Mouse (Mus musculus): ENCODE measurements around the gene Olfr71. TPM values are rescaled to one million over a fixed set of nuclear protein-coding genes. Genes with fewer than 3 reads are reported as not detected.

The Olfr71 gene
- polyA plus RNA-seq (2017; shearing (Covaris generic)), result 0.15 TPM

GRCm38 (mm10) chr4:43709869-43710268 lies at the start of gene Olfr71:
TSS of gene Olfr71 (minus strand) at chr4:43710255.

GRCm38 (mm10) chr4:43729794-43730550 lies 19.9 kb upstream of the Olfr71 start, which contains the start of gene Spaar:
TSS of gene Spaar (plus strand) at chr4:43730034.

GRCm38 (mm10) chr4:43726995-43727394 lies 16.9 kb upstream of the Olfr71 start, which contains the start of gene Hrct1:
TSS of gene Hrct1 (plus strand) at chr4:43727188.

GRCm38 (mm10) chr4:43700707-43701106 lies 9.3 kb downstream of the Olfr71 start, which contains the start of gene Olfr70:
TSS of gene Olfr70 (minus strand) at chr4:43700807.

GRCm38 (mm10) chr4:43668782-43669427 lies 41.1 kb downstream of the Olfr71 start, which contains the start of the genes Tmem8b and Fam221b:
TSS of gene Tmem8b (plus strand) at chr4:43668971.
TSS of gene Fam221b (minus strand) at chr4:43669145.

DNA sequence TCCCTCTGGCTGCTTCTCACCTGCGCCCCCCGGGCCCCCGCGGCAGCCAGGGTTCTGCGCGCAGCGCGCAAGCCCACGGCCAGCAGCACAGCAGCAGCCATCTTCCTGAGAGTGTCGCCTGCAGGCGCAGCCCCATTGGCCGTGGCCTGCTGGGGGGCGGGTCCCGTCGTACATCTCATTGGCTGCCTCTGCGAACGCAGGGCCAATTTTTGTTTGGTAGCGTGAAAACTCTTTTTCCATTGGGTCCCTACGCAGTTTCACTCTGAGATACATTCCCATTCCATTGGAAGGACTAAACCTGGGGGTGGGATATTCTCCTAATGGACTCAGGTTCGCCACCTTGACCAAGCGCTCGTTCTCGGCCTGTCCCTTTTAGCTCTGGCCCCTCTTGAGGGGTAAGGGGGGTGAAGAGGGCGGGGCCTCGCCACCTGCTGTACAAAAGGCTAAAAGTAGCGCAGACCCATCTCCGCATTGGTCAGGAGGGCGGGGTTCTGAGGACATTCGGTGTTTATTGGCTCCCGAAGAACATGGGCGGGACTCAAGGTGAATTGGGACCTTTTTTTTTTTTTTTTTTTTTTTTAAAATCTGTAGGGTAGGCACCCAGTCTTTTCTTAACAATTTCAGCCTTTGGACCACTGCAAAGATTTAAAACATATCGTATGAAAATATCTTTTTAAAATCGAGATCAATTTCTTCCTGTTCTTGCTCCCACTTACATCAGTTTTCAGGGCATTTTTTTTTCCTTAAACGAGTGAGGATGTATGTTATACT lies 53.5 kb downstream of the Olfr71 start, which contains the start of gene Hint2:
Gene Hint2, minus strand, starts transcription at position 128 of the 771 bp plus-strand sequence.

Other genes with a start within 250 kb of the Olfr71 start
- 259 TPM for gene Sit1, start 226.5 kb downstream of the Olfr71 start, polyA plus RNA-seq (2017; shearing (Covaris generic))
- 75.2 TPM for gene Ccdc107, start 217.4 kb downstream of the Olfr71 start, polyA plus RNA-seq (2017; shearing (Covaris generic))
- 11.4 TPM for gene Arhgef39, start 210.6 kb downstream of the Olfr71 start, polyA plus RNA-seq (2017; shearing (Covaris generic))
- 0.45 TPM for gene Car9, start 203.3 kb downstream of the Olfr71 start, polyA plus RNA-seq (2017; shearing (Covaris generic))
- gene Tpm2, start 186.5 kb downstream of the Olfr71 start, polyA plus RNA-seq (2017; shearing (Covaris generic)), result not detected
- 56.9 TPM for gene Creb3, start 147.9 kb downstream of the Olfr71 start, polyA plus RNA-seq (2017; shearing (Covaris generic))
- 199 TPM for gene Tln1, start 147.6 kb downstream of the Olfr71 start, polyA plus RNA-seq (2017; shearing (Covaris generic))
- 7.2 TPM for gene Rgp1, start 131.5 kb downstream of the Olfr71 start, polyA plus RNA-seq (2017; shearing (Covaris generic))
- 26.1 TPM for gene Gba2, start 131.4 kb downstream of the Olfr71 start, polyA plus RNA-seq (2017; shearing (Covaris generic))
- 2.8 TPM for gene Msmp, start 125.8 kb downstream of the Olfr71 start, polyA plus RNA-seq (2017; shearing (Covaris generic))
- 0.13 TPM for gene Npr2, start 78.3 kb downstream of the Olfr71 start, polyA plus RNA-seq (2017; shearing (Covaris generic))
- not detected for gene Spag8, start 56.7 kb downstream of the Olfr71 start, polyA plus RNA-seq (2017; shearing (Covaris generic))
- gene Hint2, start 53.8 kb downstream of the Olfr71 start, polyA plus RNA-seq (2017; shearing (Covaris generic)), result 54.9 TPM
- gene Tmem8b, start 41.3 kb downstream of the Olfr71 start, polyA plus RNA-seq (2017; shearing (Covaris generic)), result 1.4 TPM
- gene Fam221b, start 41.1 kb downstream of the Olfr71 start, polyA plus RNA-seq (2017; shearing (Covaris generic)), result 1.5 TPM
- not detected for gene Olfr70, start 9.4 kb downstream of the Olfr71 start, polyA plus RNA-seq (2017; shearing (Covaris generic))
- gene Hrct1, start 16.9 kb upstream of the Olfr71 start, polyA plus RNA-seq (2017; shearing (Covaris generic)), result not detected
- 0.41 TPM for gene Spaar, start 19.8 kb upstream of the Olfr71 start, polyA plus RNA-seq (2017; shearing (Covaris generic))
- gene Olfr159, start 60.8 kb upstream of the Olfr71 start, polyA plus RNA-seq (2017; shearing (Covaris generic)), result not detected
- 0.95 TPM for gene Olfr156, start 113.6 kb upstream of the Olfr71 start, polyA plus RNA-seq (2017; shearing (Covaris generic))
- gene Olfr157, start 129.9 kb upstream of the Olfr71 start, polyA plus RNA-seq (2017; shearing (Covaris generic)), result 0.35 TPM
- 0.22 TPM for gene Olfr155, start 141.3 kb upstream of the Olfr71 start, polyA plus RNA-seq (2017; shearing (Covaris generic))
- gene Reck, start 165.3 kb upstream of the Olfr71 start, polyA plus RNA-seq (2017; shearing (Covaris generic)), result 7.7 TPM
- gene Glipr2, start 247.1 kb upstream of the Olfr71 start, polyA plus RNA-seq (2017; shearing (Covaris generic)), result 183 TPM

Measured in effector memory CD4-positive, alpha-beta T cell, adult 7 months (primary cell).